Mouse (Mus musculus): ENCODE measurements around the gene Grin2a. TPM values are rescaled to one million over a fixed set of nuclear protein-coding genes. Genes with fewer than 3 reads are reported as not detected.

The Grin2a gene
- total and polyA plus RNA-seq, 2 experiments from 2014 or later, result 3.7 to 9.9 TPM

DNA sequence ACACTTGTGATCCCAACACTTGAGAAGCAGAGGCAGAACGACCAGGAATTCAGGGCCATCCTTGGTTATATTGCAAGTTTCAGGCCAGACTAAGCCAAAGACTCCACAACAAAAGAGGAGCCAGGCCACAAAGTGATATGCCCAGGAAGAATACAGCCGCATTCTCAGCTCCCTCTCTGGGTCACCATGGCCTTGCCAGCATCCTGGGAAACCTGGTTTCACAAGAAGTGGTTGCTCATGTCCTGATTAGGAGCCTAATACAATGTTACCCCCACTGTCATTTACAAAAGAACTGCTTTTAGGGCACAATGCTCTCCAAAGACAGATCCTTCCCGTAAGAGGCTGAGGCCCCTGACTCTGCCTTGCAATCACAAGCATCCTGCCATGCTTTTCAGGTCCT, 94.4 kb downstream of the Grin2a start:
- TF ChIP-seq CTCF (IDR thresholded peaks at IDR 0.05; ENCODE audit: low read depth), result no peak
- WGBS, result 73% methylated on average over 3 of the region's 3 CpGs
- no peak overlapping the region for H3K4me2 ChIP-seq (ENCODE audit: low read depth)
- DNase-seq (no peak), ATAC-seq (no peak)
- H3K9me3 ChIP-seq (ENCODE audit: low read length), result no peaks in the 10 kb centered on the region
- no peak overlapping the region for H3K27ac ChIP-seq (ENCODE audit: low read depth, low read length)
- no peaks in the 10 kb centered on the region for H3K27me3 ChIP-seq (ENCODE audit: insufficient read depth, low read length)
- H3K4me3 ChIP-seq (ENCODE audit: low read depth, low read length), result no peak overlapping the region
- H3K9ac ChIP-seq, result no peak overlapping the region
- H3K4me1 ChIP-seq (ENCODE audit: insufficient read depth), result no peaks in the 10 kb centered on the region
- no peaks in the 10 kb centered on the region for H3K36me3 ChIP-seq (ENCODE audit: insufficient read depth)

DNA sequence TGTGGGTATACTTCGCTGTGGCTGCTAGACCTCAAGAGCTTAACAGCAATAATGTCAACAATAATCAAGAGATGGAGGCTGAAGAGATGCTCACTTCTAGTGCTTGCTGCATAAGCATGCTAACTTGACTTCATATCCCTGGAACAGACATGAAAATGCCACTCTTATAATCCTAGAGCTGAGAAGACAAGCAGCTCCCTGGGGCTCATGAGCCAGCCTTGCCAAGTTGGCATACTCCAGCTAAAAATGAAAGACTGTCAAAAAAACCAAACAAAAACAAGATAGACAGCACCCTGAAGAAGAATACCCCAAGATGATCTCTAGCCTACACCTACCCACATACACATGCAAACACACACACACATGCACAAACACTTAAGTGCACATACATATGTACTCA, 95.2 kb downstream of the Grin2a start:
- Histone ChIP-seq H3K4me1 (ENCODE audit: insufficient read depth) (no peaks in the 10 kb centered on the region), H3K27me3 (ENCODE audit: insufficient read depth, low read length) (no peaks in the 10 kb centered on the region), H3K4me3 (ENCODE audit: low read depth, low read length) (no peak overlapping the region), H3K36me3 (ENCODE audit: insufficient read depth) (no peaks in the 10 kb centered on the region), H3K9me3 (ENCODE audit: low read length) (no peaks in the 10 kb centered on the region), H3K4me2 (ENCODE audit: low read depth) (no peak overlapping the region), H3K27ac (ENCODE audit: low read depth, low read length) (no peak overlapping the region), H3K9ac (no peak overlapping the region)
- no peak for TF ChIP-seq CTCF (IDR thresholded peaks at IDR 0.05; ENCODE audit: low read depth)
- WGBS, result 95% methylated on average over 1 of the region's 1 CpGs
- DNase-seq (no peak), ATAC-seq (no peak)

DNA sequence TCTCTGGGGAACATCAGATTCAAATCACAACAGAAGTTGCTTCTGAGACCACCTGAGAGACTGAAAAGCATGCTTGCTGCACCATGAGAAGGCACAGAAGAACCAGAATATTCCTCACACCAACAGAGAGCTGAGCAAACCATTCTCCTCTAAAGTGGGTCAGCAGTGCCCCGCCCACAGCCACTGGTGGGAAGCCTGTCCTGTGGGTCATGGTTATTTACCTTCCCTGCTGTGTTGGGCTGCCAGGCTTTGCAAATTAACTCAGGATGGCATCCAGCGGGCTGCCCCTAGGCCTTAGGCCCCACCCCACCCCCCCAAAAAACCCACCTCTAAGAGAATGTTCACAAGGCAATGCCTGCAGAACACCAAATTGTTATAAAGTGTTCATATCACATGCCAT, 96.2 kb downstream of the Grin2a start:
- 87% methylated on average over 2 of the region's 2 CpGs for WGBS
- Histone ChIP-seq H3K4me2 (ENCODE audit: low read depth) (no peak overlapping the region), H3K27me3 (ENCODE audit: insufficient read depth, low read length) (no peaks in the 10 kb centered on the region), H3K36me3 (ENCODE audit: insufficient read depth) (no peaks in the 10 kb centered on the region), H3K9me3 (ENCODE audit: low read length) (no peaks in the 10 kb centered on the region), H3K27ac (ENCODE audit: low read depth, low read length) (no peak overlapping the region), H3K9ac (no peak overlapping the region), H3K4me1 (ENCODE audit: insufficient read depth) (no peaks in the 10 kb centered on the region), H3K4me3 (ENCODE audit: low read depth, low read length) (no peak overlapping the region)
- TF ChIP-seq CTCF (IDR thresholded peaks at IDR 0.05; ENCODE audit: low read depth), result no peak
- ATAC-seq, result no peak
- no peak for DNase-seq

DNA sequence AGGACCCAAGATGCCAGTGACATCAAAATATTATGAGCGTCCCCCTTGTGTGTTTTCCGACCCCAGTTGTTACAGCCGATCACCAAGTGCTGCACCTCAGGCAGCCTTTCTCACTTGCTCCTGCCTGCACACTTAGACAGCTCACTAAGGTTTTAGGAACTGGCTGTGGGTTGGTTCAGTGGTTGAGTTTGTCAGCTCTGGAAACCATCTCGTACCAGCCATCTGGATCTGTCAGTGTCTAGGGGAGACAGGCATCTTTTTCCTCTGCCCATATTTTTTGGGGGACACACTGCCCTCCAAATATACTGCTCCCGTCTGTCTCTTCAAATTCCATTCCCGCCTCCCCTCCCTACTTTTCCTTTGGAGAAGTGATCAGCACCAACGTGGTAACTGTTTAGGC, 99.8 kb downstream of the Grin2a start:
- Histone ChIP-seq H3K4me3 (ENCODE audit: low read depth, low read length) (no peak overlapping the region), H3K27me3 (ENCODE audit: insufficient read depth, low read length) (no peaks in the 10 kb centered on the region), H3K9ac (no peak overlapping the region), H3K4me2 (ENCODE audit: low read depth) (no peak overlapping the region), H3K9me3 (ENCODE audit: low read length) (no peaks in the 10 kb centered on the region), H3K27ac (ENCODE audit: low read depth, low read length) (no peak overlapping the region), H3K4me1 (ENCODE audit: insufficient read depth) (no peaks in the 10 kb centered on the region), H3K36me3 (ENCODE audit: insufficient read depth) (no peaks in the 10 kb centered on the region)
- 73% methylated on average over 7 of the region's 7 CpGs for WGBS
- ATAC-seq (no peak), DNase-seq (no peak)
- no peak for TF ChIP-seq CTCF (IDR thresholded peaks at IDR 0.05; ENCODE audit: low read depth)

DNA sequence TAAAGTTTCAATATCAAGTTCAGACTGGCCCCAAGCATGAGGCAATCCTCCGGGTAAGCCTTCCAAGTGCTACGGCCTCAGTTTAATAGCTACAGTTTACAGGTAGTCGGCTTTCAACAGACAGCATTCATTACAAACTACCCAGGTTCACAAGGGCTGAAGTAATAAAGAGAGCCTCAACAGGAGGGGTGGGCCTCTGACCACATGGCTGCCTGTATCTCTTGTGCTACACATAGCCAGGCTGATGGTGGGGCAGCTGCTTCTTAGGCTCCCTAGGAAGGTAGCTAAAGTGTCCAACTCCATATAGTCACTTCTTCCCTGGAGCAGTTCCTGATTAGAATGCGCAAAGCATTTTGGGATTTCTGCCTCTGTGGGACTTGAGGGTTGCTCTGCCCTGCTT, 109.2 kb downstream of the Grin2a start:
- 59% methylated on average over 4 of the region's 4 CpGs for WGBS
- H3K27ac ChIP-seq (ENCODE audit: low read depth, low read length), result no peak overlapping the region
- ATAC-seq (no peak), DNase-seq (no peak)
- no peaks in the 10 kb centered on the region for H3K4me1 ChIP-seq (ENCODE audit: insufficient read depth)
- no peak overlapping the region for H3K4me2 ChIP-seq (ENCODE audit: low read depth)
- H3K4me3 ChIP-seq (ENCODE audit: low read depth, low read length), result no peak overlapping the region
- H3K36me3 ChIP-seq (ENCODE audit: insufficient read depth), result no peaks in the 10 kb centered on the region
- TF ChIP-seq CTCF (IDR thresholded peaks at IDR 0.05; ENCODE audit: low read depth), result no peak
- H3K9ac ChIP-seq, result no peak overlapping the region
- H3K27me3 ChIP-seq (ENCODE audit: insufficient read depth, low read length), result no peaks in the 10 kb centered on the region
- no peaks in the 10 kb centered on the region for H3K9me3 ChIP-seq (ENCODE audit: low read length)

DNA sequence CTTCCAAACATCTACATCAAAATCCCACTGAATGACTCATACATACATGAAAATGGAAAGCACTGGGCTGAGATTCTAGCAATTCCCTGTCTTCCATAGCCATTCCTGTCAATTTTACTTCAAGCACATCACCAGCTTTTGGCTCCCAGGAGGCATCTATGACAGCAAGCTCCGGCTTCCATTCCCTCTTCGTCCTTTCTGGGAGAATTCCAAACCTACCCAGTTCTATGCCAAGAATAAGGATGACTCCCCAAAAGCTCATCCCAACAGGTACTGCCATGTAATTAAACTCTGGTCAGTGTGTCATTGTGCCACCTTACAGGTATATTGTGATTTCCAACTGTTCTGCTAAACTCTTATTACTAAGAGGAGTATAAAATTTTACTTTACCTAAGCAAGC, 111.2 kb downstream of the Grin2a start:
- 83% methylated on average over 2 of the region's 2 CpGs for WGBS
- Histone ChIP-seq H3K9me3 (ENCODE audit: low read length) (no peaks in the 10 kb centered on the region), H3K9ac (no peak overlapping the region), H3K4me1 (ENCODE audit: insufficient read depth) (no peaks in the 10 kb centered on the region), H3K36me3 (ENCODE audit: insufficient read depth) (no peaks in the 10 kb centered on the region), H3K27me3 (ENCODE audit: insufficient read depth, low read length) (no peaks in the 10 kb centered on the region), H3K4me3 (ENCODE audit: low read depth, low read length) (no peak overlapping the region), H3K4me2 (ENCODE audit: low read depth) (no peak overlapping the region), H3K27ac (ENCODE audit: low read depth, low read length) (no peak overlapping the region)
- DNase-seq, result no peak
- no peak for TF ChIP-seq CTCF (IDR thresholded peaks at IDR 0.05; ENCODE audit: low read depth)
- ATAC-seq, result no peak

DNA sequence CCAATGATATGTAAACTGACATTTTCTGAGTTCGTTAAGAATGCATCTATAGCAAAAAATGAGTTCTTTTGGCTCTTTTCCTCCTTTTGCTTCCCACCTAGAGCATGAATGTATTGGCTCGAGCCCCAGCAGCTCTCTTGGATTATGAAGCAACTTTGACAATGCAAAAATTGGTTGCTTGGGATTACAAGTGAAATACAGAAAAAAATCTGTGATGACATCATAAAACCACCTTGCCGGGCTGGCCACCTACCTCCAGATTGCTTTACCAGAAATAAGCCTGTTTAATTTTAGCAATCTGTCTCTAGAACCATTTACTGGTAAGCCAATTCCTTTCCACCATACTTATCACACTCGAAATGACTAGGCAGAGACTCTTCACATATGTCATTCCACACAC, 112.9 kb downstream of the Grin2a start:
- 72% methylated on average over 4 of the region's 4 CpGs for WGBS
- no peak for DNase-seq
- Histone ChIP-seq H3K4me1 (ENCODE audit: insufficient read depth) (no peaks in the 10 kb centered on the region), H3K4me3 (ENCODE audit: low read depth, low read length) (no peak overlapping the region), H3K4me2 (ENCODE audit: low read depth) (no peak overlapping the region), H3K9ac (no peak overlapping the region), H3K27me3 (ENCODE audit: insufficient read depth, low read length) (no peaks in the 10 kb centered on the region), H3K36me3 (ENCODE audit: insufficient read depth) (no peaks in the 10 kb centered on the region), H3K27ac (ENCODE audit: low read depth, low read length) (no peak overlapping the region), H3K9me3 (ENCODE audit: low read length) (no peaks in the 10 kb centered on the region)
- no peak for ATAC-seq
- no peak for TF ChIP-seq CTCF (IDR thresholded peaks at IDR 0.05; ENCODE audit: low read depth)

DNA sequence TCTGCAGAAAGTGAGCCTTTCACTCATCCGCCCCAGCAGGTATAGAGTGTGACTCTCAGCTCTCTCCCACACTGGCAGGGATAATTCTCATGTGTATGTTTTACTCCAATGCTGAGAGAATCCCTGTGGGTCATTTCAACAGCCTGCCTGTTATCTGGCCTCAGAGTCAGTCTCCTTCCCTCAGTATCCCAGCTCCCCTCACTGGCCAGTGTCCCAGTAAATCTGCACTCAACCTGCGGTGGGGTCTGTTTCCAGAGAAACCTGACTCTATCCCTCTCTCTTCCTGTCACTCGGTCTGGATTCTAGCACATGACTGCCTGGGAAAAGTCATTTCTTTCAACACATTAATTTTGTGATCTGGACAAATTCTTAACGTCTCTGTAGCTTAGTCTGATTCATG, 122.4 kb downstream of the Grin2a start:
- Histone ChIP-seq H3K4me1 (ENCODE audit: insufficient read depth) (no peaks in the 10 kb centered on the region), H3K36me3 (ENCODE audit: insufficient read depth) (no peaks in the 10 kb centered on the region), H3K9ac (no peak overlapping the region), H3K9me3 (ENCODE audit: low read length) (no peaks in the 10 kb centered on the region), H3K27ac (ENCODE audit: low read depth, low read length) (no peak overlapping the region), H3K4me2 (ENCODE audit: low read depth) (no peak overlapping the region), H3K27me3 (ENCODE audit: insufficient read depth, low read length) (no peaks in the 10 kb centered on the region), H3K4me3 (ENCODE audit: low read depth, low read length) (no peak overlapping the region)
- 79% methylated on average over 4 of the region's 4 CpGs for WGBS
- no peak for TF ChIP-seq CTCF (IDR thresholded peaks at IDR 0.05; ENCODE audit: low read depth)
- ATAC-seq (no peak), DNase-seq (no peak)
